ENCODE assay signal across 12 mouse cellular contexts in genomic region chr14:76247664-76248063, GRCm38 (mm10).
DNase-seq lines count a peak whose midpoint lies in the region; ATAC-seq and TF ChIP-seq lines count a peak whose summit lies in the region.
"Had no signal": no experiment of that assay in that cellular context is flagged by ENCODE, and none has a peak within 500 bp of the region (broad histone marks: within the 10 kb centered on the region; RNA-seq: fewer than 3 reads in every experiment).

No protein-coding gene starts in this region.

- TF ChIP-seq CTCF in midbrain, postnatal 0 days (IDR thresholded peaks at IDR 0.05), result peak; percentile 47; the same call in 1 of the 2 replicates

- no peak overlapping the region for H3K9ac ChIP-seq in heart, embryonic 12.5 days
- no peak overlapping the region for H3K9ac ChIP-seq in midbrain, postnatal 0 days (replicated peaks; ENCODE audit: low read length, poor library complexity, severe bottlenecking)
- H3K9ac ChIP-seq in midbrain, embryonic 14.5 days (replicated peaks; ENCODE audit: low read length), result no peak overlapping the region
- H3K9ac ChIP-seq: hindbrain, embryonic 12.5 days; lung, embryonic 15.5 days had no signal

- H3K27ac ChIP-seq in heart, embryonic 12.5 days (ENCODE audit: poor library complexity, severe bottlenecking), result no peak overlapping the region
- H3K27ac ChIP-seq in midbrain, postnatal 0 days (ENCODE audit: low read depth, low read length), result no peak overlapping the region
- no peak overlapping the region for H3K27ac ChIP-seq in midbrain, embryonic 14.5 days (replicated peaks; ENCODE audit: low read depth, low read length)
- H3K27ac ChIP-seq: hindbrain, embryonic 12.5 days; lung, embryonic 15.5 days had no signal

- H3K9me3 ChIP-seq in heart, embryonic 12.5 days (replicated peaks), result no peaks in the 10 kb centered on the region
- H3K9me3 ChIP-seq in midbrain, postnatal 0 days (ENCODE audit: low read length), result no peaks in the 10 kb centered on the region
- H3K9me3 ChIP-seq in midbrain, embryonic 14.5 days (ENCODE audit: control insufficient read depth, low read length), result no peaks in the 10 kb centered on the region
- H3K9me3 ChIP-seq: forebrain, embryonic 10.5 days; hindbrain, embryonic 12.5 days; lung, embryonic 15.5 days had no signal

- no peak for ATAC-seq in heart, embryonic 12.5 days (ENCODE audit: insufficient number of reproducible peaks, low FRiP score)
- ATAC-seq in midbrain, postnatal 0 days (ENCODE audit: low FRiP score), result no peak
- no peak for ATAC-seq in midbrain, embryonic 14.5 days (ENCODE audit: low FRiP score, low TSS enrichment)
- no peak for ATAC-seq in inflammation-experienced regulatory T-cells, adult 6 months
- ATAC-seq in megakaryocyte progenitor cell, adult 5-6 weeks (replicated peaks; ENCODE audit: poor library complexity), result no peak

- WGBS in heart, embryonic 12.5 days, result 89% methylated on average over 4 of the region's 4 CpGs
- WGBS in midbrain, postnatal 0 days, result 86% methylated on average over 4 of the region's 4 CpGs
- 88% methylated on average over 4 of the region's 4 CpGs for whole genome bisulfite sequencing in midbrain, embryonic 14.5 days

- intact Hi-C loops in heart, postnatal 14 days (cut with DNase I), result no loop called here

- H3K4me1 ChIP-seq in heart, embryonic 12.5 days (replicated peaks), result peaks cover 20% of the 10 kb centered on the region
- H3K4me1 ChIP-seq in midbrain, postnatal 0 days (ENCODE audit: insufficient read depth, low read length), result 0 out of 2 replicates have a peak, but pooled peaks cover 4% of the 10 kb centered on the region
- peaks cover 18% of the 10 kb centered on the region for H3K4me1 ChIP-seq in midbrain, embryonic 14.5 days (ENCODE audit: control insufficient read depth, insufficient read depth, low read length)

- peak; percentile 17 to 32 for DNase-seq in heart, postnatal 14 days
- DNase-seq in midbrain, postnatal 0 days (ENCODE audit: low spot score), result no peak
- DNase-seq in midbrain, embryonic 14.5 days, result no peak
- peak; percentile 18 for DNase-seq in induced T-regulatory cell, adult 2 months (ENCODE audit: low read depth)
- peak; percentile 73 for DNase-seq in thymus, postnatal 4 days
- DNase-seq: cerebellum, adult 9-10 months had no signal

- H3K4me2 ChIP-seq in heart, embryonic 12.5 days, result no peak overlapping the region
- H3K4me2 ChIP-seq in midbrain, postnatal 0 days (ENCODE audit: low read depth, low read length, poor library complexity, severe bottlenecking), result no peak overlapping the region
- H3K4me2 ChIP-seq in midbrain, embryonic 14.5 days (ENCODE audit: low read length), result no peak overlapping the region
- H3K4me2 ChIP-seq: hindbrain, embryonic 12.5 days; lung, embryonic 15.5 days had no signal

- no peaks in the 10 kb centered on the region; the same call in 1 of the 2 replicates for H3K27me3 ChIP-seq in heart, embryonic 12.5 days (replicated peaks)
- H3K27me3 ChIP-seq in midbrain, postnatal 0 days (ENCODE audit: insufficient read depth, low read length), result no peaks in the 10 kb centered on the region
- no peaks in the 10 kb centered on the region for H3K27me3 ChIP-seq in midbrain, embryonic 14.5 days (ENCODE audit: control insufficient read depth, insufficient read depth, low read length)
- H3K27me3 ChIP-seq: hindbrain, embryonic 12.5 days had no signal

- H3K4me3 ChIP-seq in heart, embryonic 12.5 days, result no peak overlapping the region
- H3K4me3 ChIP-seq in midbrain, postnatal 0 days (ENCODE audit: low read depth, low read length), result no peak overlapping the region
- H3K4me3 ChIP-seq in midbrain, embryonic 14.5 days (replicated peaks; ENCODE audit: low read depth, low read length), result no peak overlapping the region
- H3K4me3 ChIP-seq: forebrain, embryonic 10.5 days; hindbrain, embryonic 12.5 days; lung, embryonic 15.5 days had no signal

- no peaks in the 10 kb centered on the region for H3K36me3 ChIP-seq in heart, embryonic 12.5 days
- H3K36me3 ChIP-seq in midbrain, postnatal 0 days (ENCODE audit: insufficient read depth, low read length), result no peaks in the 10 kb centered on the region
- H3K36me3 ChIP-seq in midbrain, embryonic 14.5 days (ENCODE audit: control insufficient read depth, insufficient read depth, low read length), result no peaks in the 10 kb centered on the region
- H3K36me3 ChIP-seq: forebrain, embryonic 10.5 days; hindbrain, embryonic 12.5 days; lung, embryonic 15.5 days had no signal

Comparison
In these comparisons a context has a peak if more than half of its experiments do, and no peak if none do; other contexts are left out.
1. DNase-seq: peak in heart, postnatal 14 days (2 of 2), induced T-regulatory cell, adult 2 months (single experiment) and thymus, postnatal 4 days (single experiment); none in midbrain, postnatal 0 days (single experiment) and midbrain, embryonic 14.5 days (single experiment).